Mouse (Mus musculus) lung, embryonic 15.5 days (tissue): Measurements from ENCODE around the gene Thoc3. TPM values are rescaled to one million over a fixed set of nuclear protein-coding genes. Genes with fewer than 3 reads are reported as not detected.
"Not testable (repeated sequence)": the region's sequence is repeated elsewhere in the genome, so short reads cannot be mapped to it uniquely, and the experiment has no call there.

ENCODE experiments used
- ATAC-seq: fragments of 200-750 bp; cut with Nextera tagmentation; 2 replicates; pipeline ENCODE4 v1.8.0; 2017; ENCODE audit warnings: moderate number of reproducible peaks, borderline replicate concordance; ENCODE audit not compliant: low FRiP score, low TSS enrichment; ENCODE audit errors: extremely low read depth
- H3K27ac ChIP-seq: fragments of 300-500 bp; sonication (generic); 2 replicates; pipeline ENCODE4 v1.5.1; 2015; ENCODE audit warnings: moderate library complexity, mild to moderate bottlenecking, inconsistent platforms
- H3K27me3 ChIP-seq: fragments of 300-500 bp; sonication (generic); 2 replicates; pipeline ENCODE4 v1.6.1; 2015; ENCODE audit warnings: inconsistent platforms
- H3K36me3 ChIP-seq: fragments of 300-500 bp; sonication (generic); 2 replicates; pipeline ENCODE4 v1.6.1; 2015; ENCODE audit warnings: inconsistent platforms
- H3K4me1 ChIP-seq: fragments of 300-500 bp; sonication (generic); 2 replicates; pipeline ENCODE4 v1.6.1; 2015; ENCODE audit warnings: inconsistent platforms
- H3K4me2 ChIP-seq: fragments of 300-500 bp; sonication (generic); 2 replicates; pipeline ENCODE4 v1.6.1; 2015; ENCODE audit warnings: inconsistent platforms, mild to moderate bottlenecking, moderate library complexity
- H3K4me3 ChIP-seq: fragments of 300-500 bp; sonication (generic); 2 replicates; pipeline ENCODE4 v1.5.1; 2015; ENCODE audit warnings: mild to moderate bottlenecking, inconsistent platforms
- H3K9ac ChIP-seq: fragments of 300-500 bp; sonication (generic); 2 replicates; pipeline ENCODE4 v1.6.1; 2015; ENCODE audit warnings: inconsistent platforms
- H3K9me3 ChIP-seq: fragments of 300-500 bp; sonication (generic); 2 replicates; pipeline ENCODE4 v1.6.1; 2016; ENCODE audit warnings: inconsistent platforms
- WGBS: fragments of 180-500 bp; shearing (Covaris S2); methylation state at CpG from one replicate; pipeline ENCODE4 v1.1.7; 2015; 5-methylcytosine and 5-hydroxymethylcytosine counted together
- polyA plus RNA-seq: library from polyadenylated mRNA; unstranded; fragments of >200 nt; fragmentation: Nextera tagmentation; extraction: Ambion mirVana; gene quantifications from 2 replicates; pipeline ENCODE4 v1.2.1, GENCODE M21; 2015

The Thoc3 gene
- 121 and 129 TPM in 2 replicates for polyA plus RNA-seq

- peak within 1 kb of the TSS; percentile 97 for H3K4me3 ChIP-seq
- H3K4me1 ChIP-seq: peaks cover 7% of the 10 kb centered on the region
- under 1% methylated on average over 67 of the region's 67 CpGs for WGBS
- H3K9me3 ChIP-seq: peaks cover 6% of the 10 kb centered on the region
- H3K36me3 ChIP-seq: peaks cover 42% of the 10 kb centered on the region
- peak; percentile 95 for ATAC-seq
- H3K27me3 ChIP-seq: no peaks in the 10 kb centered on the region
- peak within 1 kb of the TSS; percentile 53; the same call in 1 of the 2 replicates for H3K27ac ChIP-seq
- peak within 1 kb of the TSS; percentile 90 for H3K9ac ChIP-seq
- H3K4me2 ChIP-seq: peak within 1 kb of the TSS; percentile 88
Measured at GRCm38 (mm10) chr13:54468098-54469011, at the start of gene Thoc3. Gene Thoc3, minus strand, starts transcription at chr13:54468849.

GRCm38 (mm10) chr13:54505920-54506319, 37.3 kb upstream of the Thoc3 start:
- no peak for ATAC-seq
- no peak overlapping the region for H3K4me2 ChIP-seq
- no peaks in the 10 kb centered on the region for H3K9me3 ChIP-seq
- peaks cover 12% of the 10 kb centered on the region for H3K4me1 ChIP-seq
- no peak overlapping the region for H3K9ac ChIP-seq
- no peaks in the 10 kb centered on the region for H3K27me3 ChIP-seq
- no peaks in the 10 kb centered on the region for H3K36me3 ChIP-seq
- WGBS: 89% methylated on average over 1 of the region's 1 CpGs
- no peak overlapping the region for H3K27ac ChIP-seq
- no peak overlapping the region for H3K4me3 ChIP-seq

- Histone ChIP-seq H3K27ac (no peak overlapping the region), H3K36me3 (no peaks in the 10 kb centered on the region), H3K9me3 (no peaks in the 10 kb centered on the region), H3K4me3 (peak overlapping the region; percentile 68), H3K4me1 (peaks cover 12% of the 10 kb centered on the region), H3K9ac (peak overlapping the region; percentile 73), H3K27me3 (no peaks in the 10 kb centered on the region), H3K4me2 (peak overlapping the region; percentile 95)
- WGBS: 27% methylated on average over 7 of the region's 7 CpGs
- ATAC-seq: no peak
Measured at GRCm38 (mm10) chr13:54504611-54505260, 36.1 kb upstream of the Thoc3 start.

GRCm38 (mm10) chr13:54503604-54504521, 35.2 kb upstream of the Thoc3 start, which contains the start of gene Simc1:
Gene Simc1, plus strand, starts transcription at chr13:54503779.
- peak; percentile 91 for ATAC-seq
- WGBS: under 1% methylated on average over 100 of the region's 105 CpGs

GRCm38 (mm10) chr13:54503278-54503603, 34.6 kb upstream of the Thoc3 start:
- peak overlapping the region; percentile 95 for H3K4me2 ChIP-seq
- 5% methylated on average over 14 of the region's 14 CpGs for WGBS
- H3K27me3 ChIP-seq: no peaks in the 10 kb centered on the region
- H3K36me3 ChIP-seq: no peaks in the 10 kb centered on the region
- peak overlapping the region; percentile 68 for H3K4me3 ChIP-seq
- no peak; the same call in 1 of the 2 replicates for ATAC-seq
- peak overlapping the region; percentile 73; the same call in 1 of the 2 replicates for H3K9ac ChIP-seq
- H3K27ac ChIP-seq: no peak overlapping the region
- peaks cover 12% of the 10 kb centered on the region for H3K4me1 ChIP-seq
- H3K9me3 ChIP-seq: no peaks in the 10 kb centered on the region

More at GRCm38 (mm10) chr13:54503604-54504521, 35.2 kb upstream of the Thoc3 start, which contains the start of gene Simc1:
- Histone ChIP-seq H3K9ac (peak within 1 kb of the TSS; percentile 73), H3K4me2 (peak within 1 kb of the TSS; percentile 95), H3K4me1 (peaks cover 12% of the 10 kb centered on the region), H3K36me3 (no peaks in the 10 kb centered on the region), H3K27ac (peak within 1 kb of the TSS; percentile 73), H3K9me3 (no peaks in the 10 kb centered on the region), H3K27me3 (no peaks in the 10 kb centered on the region), H3K4me3 (peak within 1 kb of the TSS; percentile 68)

GRCm38 (mm10) chr13:54501957-54502690, 33.5 kb upstream of the Thoc3 start:
- H3K27ac ChIP-seq: no peak overlapping the region
- H3K4me1 ChIP-seq: peaks cover 12% of the 10 kb centered on the region
- no peak overlapping the region for H3K4me2 ChIP-seq
- no peak overlapping the region for H3K9ac ChIP-seq
- no peak overlapping the region for H3K4me3 ChIP-seq
- H3K27me3 ChIP-seq: no peaks in the 10 kb centered on the region
- no peak for ATAC-seq
- H3K9me3 ChIP-seq: no peaks in the 10 kb centered on the region
- WGBS: 49% methylated on average over 3 of the region's 3 CpGs
- no peaks in the 10 kb centered on the region for H3K36me3 ChIP-seq

- Histone ChIP-seq H3K4me2 (no peak overlapping the region), H3K9ac (no peak overlapping the region), H3K4me3 (no peak overlapping the region), H3K36me3 (no peaks in the 10 kb centered on the region), H3K4me1 (peaks cover 12% of the 10 kb centered on the region), H3K27ac (no peak overlapping the region), H3K9me3 (no peaks in the 10 kb centered on the region), H3K27me3 (no peaks in the 10 kb centered on the region)
- 46% methylated on average over 2 of the region's 2 CpGs for WGBS
- ATAC-seq: no peak
Measured at GRCm38 (mm10) chr13:54501352-54501751, 32.7 kb upstream of the Thoc3 start.

GRCm38 (mm10) chr13:54499551-54499950, 30.9 kb upstream of the Thoc3 start:
- not testable (repeated sequence) for H3K4me1 ChIP-seq, H3K36me3 ChIP-seq, H3K9me3 ChIP-seq, H3K4me2 ChIP-seq, H3K4me3 ChIP-seq, H3K27ac ChIP-seq, ATAC-seq, H3K9ac ChIP-seq, H3K27me3 ChIP-seq
- WGBS: 88% methylated on average over 7 of the region's 7 CpGs

GRCm38 (mm10) chr13:54491381-54491780, 22.7 kb upstream of the Thoc3 start:
- no peak overlapping the region for H3K27ac ChIP-seq
- H3K4me3 ChIP-seq: no peak overlapping the region
- H3K4me2 ChIP-seq: no peak overlapping the region
- 68% methylated on average over 6 of the region's 6 CpGs for WGBS
- H3K36me3 ChIP-seq: no peaks in the 10 kb centered on the region
- H3K9me3 ChIP-seq: no peaks in the 10 kb centered on the region
- H3K9ac ChIP-seq: no peak overlapping the region
- no peaks in the 10 kb centered on the region for H3K4me1 ChIP-seq
- no peak for ATAC-seq
- no peaks in the 10 kb centered on the region for H3K27me3 ChIP-seq

GRCm38 (mm10) chr13:54490411-54490810, 21.8 kb upstream of the Thoc3 start:
- Histone ChIP-seq H3K4me1 (no peaks in the 10 kb centered on the region), H3K27me3 (no peaks in the 10 kb centered on the region), H3K27ac (no peak overlapping the region), H3K4me2 (no peak overlapping the region), H3K9ac (no peak overlapping the region), H3K36me3 (no peaks in the 10 kb centered on the region), H3K4me3 (no peak overlapping the region), H3K9me3 (no peaks in the 10 kb centered on the region)
- WGBS: 72% methylated on average over 5 of the region's 5 CpGs
- no peak for ATAC-seq

- Histone ChIP-seq H3K4me3 (no peak overlapping the region), H3K9me3 (no peaks in the 10 kb centered on the region), H3K27ac (no peak overlapping the region), H3K27me3 (no peaks in the 10 kb centered on the region), H3K4me1 (no peaks in the 10 kb centered on the region), H3K9ac (no peak overlapping the region), H3K36me3 (no peaks in the 10 kb centered on the region), H3K4me2 (no peak overlapping the region)
- ATAC-seq: no peak
- 79% methylated on average over 14 of the region's 14 CpGs for WGBS
Measured at GRCm38 (mm10) chr13:54481498-54481897, 12.8 kb upstream of the Thoc3 start.
